Mouse (Mus musculus): Measurements from ENCODE around the gene Rab22a.

Rab22a gene

GRCm38 (mm10) chr2:173722251-173722857, 62.8 kb downstream of the Rab22a start:
- no peak for DNase-seq (ENCODE audit: low spot score)

DNA sequence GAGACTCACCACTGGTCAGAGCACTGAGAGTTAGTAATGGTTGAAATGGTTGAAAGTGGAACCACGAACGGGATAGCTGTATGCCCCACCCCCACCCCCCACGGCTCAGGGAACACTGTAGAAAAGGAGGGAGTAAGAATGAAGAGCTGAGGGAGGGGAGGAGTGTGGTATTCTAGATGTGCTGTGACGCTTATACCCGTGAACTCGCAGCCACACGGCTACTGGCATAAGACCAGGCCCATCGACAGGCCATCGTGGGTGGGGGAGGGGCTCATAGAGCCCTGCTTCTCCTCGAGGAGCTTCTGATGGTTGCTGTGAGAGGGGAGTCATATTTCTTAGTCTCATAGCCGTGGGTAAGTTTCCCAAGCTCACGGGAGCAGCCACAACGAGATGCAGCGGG, 64.8 kb downstream of the Rab22a start:
- DNase-seq (ENCODE audit: low spot score), result no peak

- DNase-seq (ENCODE audit: low spot score), result no peak
These were observed 65.6 kb downstream of the Rab22a start for GRCm38 (mm10) chr2:173724940-173725807.

- DNase-seq (ENCODE audit: low spot score), result no peak
These were observed 66.3 kb downstream of the Rab22a start for GRCm38 (mm10) chr2:173725819-173726218.

DNA sequence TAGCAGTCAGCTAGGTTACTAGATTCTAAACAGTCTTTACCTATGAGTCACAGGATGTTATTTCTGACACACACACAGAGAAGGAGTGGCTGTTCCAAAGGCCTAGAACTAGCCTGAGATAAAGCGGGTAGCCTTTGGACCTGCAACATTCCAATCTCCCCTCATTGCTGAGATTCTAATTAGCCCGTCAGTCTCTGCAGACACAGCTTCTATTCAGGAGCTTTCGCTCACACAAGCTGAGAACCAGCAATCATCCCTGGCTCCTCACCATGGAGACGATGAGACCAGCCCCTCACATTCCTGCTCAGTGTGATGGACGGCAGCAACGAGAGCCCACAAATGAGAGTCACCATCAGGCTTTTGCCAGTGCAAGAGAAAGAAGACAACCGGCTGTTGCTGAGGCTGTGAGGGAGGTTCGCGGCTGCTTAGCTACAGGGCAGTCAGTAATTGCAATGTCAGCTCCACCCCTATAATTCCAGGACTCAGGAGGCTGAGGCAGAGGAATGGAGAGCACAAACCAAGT, 70.9 kb downstream of the Rab22a start:
- DNase-seq (ENCODE audit: low spot score), result no peak

GRCm38 (mm10) chr2:173734426-173734825, 74.9 kb downstream of the Rab22a start:
- DNase-seq (ENCODE audit: low spot score), result no peak

DNA sequence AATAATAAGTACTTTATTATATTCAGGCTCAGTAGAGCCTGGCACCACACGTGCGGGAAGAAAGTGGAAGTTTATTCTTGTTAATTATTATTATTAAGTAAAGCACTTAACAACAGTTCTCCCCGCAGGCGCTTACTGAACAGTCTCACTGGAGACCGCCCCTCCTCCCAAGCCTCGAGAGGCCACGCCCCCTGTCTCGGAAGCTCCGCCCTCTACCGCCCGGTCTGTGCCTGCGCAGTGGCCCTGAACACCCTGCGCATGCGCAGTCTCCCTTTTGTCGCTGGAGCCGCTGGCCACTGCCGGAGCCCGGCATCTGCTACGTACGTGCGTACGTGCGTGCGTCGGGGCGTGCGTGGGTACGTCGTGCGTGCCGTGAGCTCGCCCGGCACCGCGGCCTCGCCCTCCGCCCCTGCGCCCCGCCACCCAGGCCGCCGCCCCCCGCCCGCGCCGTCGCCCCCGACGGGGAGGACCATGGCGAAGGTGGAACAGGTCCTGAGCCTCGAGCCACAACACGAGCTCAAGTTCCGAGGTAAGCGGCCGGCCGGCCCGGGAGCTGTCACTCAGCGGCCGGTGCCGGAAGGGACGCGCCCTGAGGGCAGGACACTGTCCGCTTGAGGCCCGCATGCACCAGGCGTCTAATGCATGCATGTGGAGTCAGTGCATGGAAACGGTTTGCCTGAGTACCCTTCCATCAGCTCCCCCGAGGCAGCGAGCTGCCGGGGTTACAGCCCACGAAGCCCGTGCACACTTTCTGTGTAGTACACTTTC, 77.8 kb downstream of the Rab22a start, which contains the start of gene Vapb:
Vapb (plus strand) TSS at position 290 of the 768 bp plus-strand sequence.
- peak; percentile 92 for DNase-seq (ENCODE audit: low spot score)

DNA sequence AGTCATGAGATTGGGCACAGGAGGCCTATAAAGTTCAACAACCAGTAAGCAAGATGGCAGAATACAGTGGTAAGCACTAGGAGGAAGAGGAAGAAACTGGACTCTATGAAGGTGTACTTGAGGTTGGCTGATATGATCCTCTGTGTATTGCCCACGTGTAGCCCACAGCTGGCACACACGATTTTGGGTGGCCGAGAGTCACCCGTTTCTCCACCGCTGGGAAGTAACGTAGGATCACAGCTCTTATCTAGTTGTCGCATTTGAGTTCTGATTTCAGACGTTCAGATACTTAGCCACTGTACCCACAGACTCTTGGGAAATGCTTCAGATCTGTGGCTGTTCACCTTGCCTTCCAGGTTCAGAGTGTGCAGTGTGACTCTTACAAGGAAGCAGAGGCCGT, 78.7 kb downstream of the Rab22a start:
- no peak for DNase-seq (ENCODE audit: low spot score)

DNA sequence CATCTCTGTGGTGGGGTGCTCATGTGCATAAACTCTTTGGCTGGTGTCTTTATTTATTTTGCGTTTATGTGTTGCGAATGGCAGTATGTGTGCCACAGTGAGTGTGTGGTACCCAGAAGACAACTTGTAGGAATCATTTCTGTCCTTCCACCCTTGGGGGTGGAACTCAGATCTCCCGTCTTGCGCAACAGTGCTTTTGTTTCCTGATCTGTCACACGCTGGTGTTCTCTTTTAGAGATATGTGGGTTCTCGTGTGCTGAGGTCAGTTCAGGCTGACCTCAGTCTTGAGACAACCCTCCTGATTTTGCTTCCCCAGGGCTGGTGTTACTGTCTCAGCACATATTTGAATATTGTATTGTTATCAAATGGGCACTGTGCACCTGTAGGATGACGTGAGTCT, 79.5 kb downstream of the Rab22a start:
- no peak for DNase-seq (ENCODE audit: low spot score)

DNA sequence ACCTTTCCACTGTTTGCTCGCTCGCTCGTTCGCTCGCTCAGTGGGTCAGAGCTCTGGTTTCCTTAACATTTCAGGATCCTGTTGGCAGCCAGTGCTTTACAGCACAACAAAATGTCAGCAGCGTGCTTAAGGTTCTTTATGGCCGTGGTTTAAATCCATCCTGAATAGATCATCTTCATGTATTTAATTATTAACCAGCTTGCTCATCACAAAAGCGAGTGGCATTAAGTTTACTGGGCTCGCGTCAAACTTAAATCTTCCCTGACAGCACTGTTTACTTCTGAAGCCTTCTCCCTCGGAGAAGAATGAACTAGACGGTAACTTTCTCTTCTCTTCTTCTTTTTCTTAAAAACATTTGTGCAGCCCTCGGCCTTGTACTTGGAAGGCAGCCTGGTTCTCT, 82.5 kb downstream of the Rab22a start:
- DNase-seq (ENCODE audit: low spot score), result no peak

GRCm38 (mm10) chr2:173742744-173743143, 83.2 kb downstream of the Rab22a start:
- no peak for DNase-seq (ENCODE audit: low spot score)

GRCm38 (mm10) chr2:173744070-173744815, 84.7 kb downstream of the Rab22a start:
- DNase-seq (ENCODE audit: low spot score), result no peak

GRCm38 (mm10) chr2:173748961-173749659, 89.5 kb downstream of the Rab22a start:
- no peak for DNase-seq (ENCODE audit: low spot score)

DNA sequence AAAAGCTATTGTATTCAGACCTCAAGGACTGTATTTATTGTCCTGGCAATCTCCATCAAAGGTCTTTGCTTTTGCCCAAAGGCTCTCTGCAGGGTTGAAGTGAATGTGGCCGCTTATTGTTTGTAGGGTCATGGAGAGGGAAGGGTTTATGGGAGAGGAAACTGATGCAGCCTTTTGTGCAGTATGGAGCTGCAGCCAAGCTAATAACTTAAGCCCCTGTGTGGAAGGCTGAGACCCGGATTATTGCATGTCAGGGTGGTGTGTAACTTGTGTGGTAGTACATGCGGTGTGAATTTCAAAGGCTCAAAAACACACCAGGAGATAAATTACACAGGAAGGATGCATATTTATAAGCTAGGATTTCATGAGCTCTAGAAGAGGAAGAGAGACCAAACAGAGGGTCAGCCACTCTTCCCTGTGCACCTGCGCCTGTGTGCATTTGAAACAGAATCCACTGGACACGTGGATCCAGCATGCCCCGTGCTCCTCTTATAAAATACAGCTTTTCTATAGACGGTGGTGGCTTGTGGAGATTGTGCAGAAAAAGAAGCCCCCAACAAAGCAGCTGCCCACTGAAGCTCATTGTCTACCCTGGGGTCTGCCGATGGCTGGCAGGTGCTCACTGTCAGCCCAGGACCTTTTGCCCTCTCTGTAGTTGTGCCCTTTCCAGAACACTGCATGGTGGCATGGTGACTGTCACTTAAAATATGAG, 96.0 kb downstream of the Rab22a start:
- no peak for DNase-seq (ENCODE audit: low spot score)
